Mouse (Mus musculus): ENCODE measurements around the gene Zfpl1.
A peak's percentile ranks its signal among the peaks of the same experiment; 100 is the strongest.

- TF ChIP-seq CTCF (IDR thresholded peaks at IDR 0.05; ENCODE audit: low read depth, low read length) = no peak
- peak; percentile 52; the same call in 1 of the 2 replicates for TF ChIP-seq POLR2A (IDR thresholded peaks at IDR 0.05; ENCODE audit: extremely low read depth, insufficient read depth, low read length)
These were observed 23.0 kb downstream of the Zfpl1 start for GRCm38 (mm10) chr19:6061641-6062302.
